Mouse (Mus musculus) liver, postnatal 0 days (tissue): ENCODE data around the gene Kctd7.

Experiments used
- CTCF ChIP-seq: sonication (generic); IDR thresholded peaks from 2 replicates; pipeline ENCODE4 v1.5.1; 2016; ENCODE audit warnings: antibody characterized with exemption, low read depth
- EP300 ChIP-seq: IDR thresholded peaks from 2 replicates; pipeline ENCODE4 v1.6.1; 2016; ENCODE audit warnings: antibody characterized with exemption, low read depth, mild to moderate bottlenecking

DNA sequence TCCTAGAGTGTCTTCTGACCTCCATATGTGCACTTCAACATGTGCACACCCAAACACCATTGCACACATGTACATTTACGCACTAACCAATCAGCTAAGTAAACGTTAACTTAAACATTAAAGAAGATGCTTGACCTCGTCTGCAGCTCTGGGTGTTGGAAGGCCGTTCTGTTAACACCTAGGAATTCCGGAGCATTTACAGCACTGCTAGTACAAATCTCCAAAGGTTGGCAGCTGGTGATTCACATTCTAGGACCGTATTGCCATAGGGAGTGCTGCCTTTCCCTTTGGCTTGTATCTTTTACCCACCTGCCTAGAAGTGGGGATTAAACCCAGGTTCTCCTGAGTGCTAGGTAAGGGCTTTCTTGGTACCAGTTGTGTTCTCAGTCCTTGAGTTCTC lies 47.2 kb downstream of the Kctd7 start:
- TF ChIP-seq CTCF (no peak), EP300 (no peak)
